Mouse (Mus musculus): ENCODE data around the gene Dstyk. TPM values are rescaled to one million over a fixed set of nuclear protein-coding genes. Genes with fewer than 3 reads are reported as not detected.

The Dstyk gene
- polyA plus RNA-seq, 1 experiment from 2014 or later = 16.6 TPM

DNA sequence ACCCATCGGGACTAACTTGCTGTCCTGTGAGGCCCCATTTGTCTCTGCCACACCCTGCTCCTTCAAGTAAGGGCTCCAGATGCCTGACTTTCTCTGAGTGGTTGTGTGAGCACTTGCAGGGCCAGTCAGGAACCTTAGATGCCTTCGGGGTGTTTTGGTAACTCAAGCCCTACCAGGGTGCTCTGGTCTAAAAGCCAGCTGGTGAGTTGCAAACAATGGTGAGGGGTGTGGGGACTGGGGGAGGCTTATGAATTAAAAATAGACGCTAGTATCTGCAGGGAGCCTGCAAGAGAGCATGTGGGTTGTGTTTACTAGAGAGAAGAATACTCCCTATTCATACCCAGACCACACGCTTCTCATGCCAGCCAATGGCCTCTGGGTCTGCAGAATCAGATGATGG is 42.1 kb upstream of the Dstyk start:
- no peak for ATAC-seq (ENCODE audit: low read depth)
- Histone ChIP-seq H3K9ac (ENCODE audit: low read length) (no peak overlapping the region), H3K4me3 (ENCODE audit: low read length) (no peak overlapping the region), H3K36me3 (ENCODE audit: control insufficient read depth, insufficient read depth, low read length) (no peaks in the 10 kb centered on the region), H3K9me3 (ENCODE audit: control insufficient read depth, low read length) (no peaks in the 10 kb centered on the region), H3K4me2 (ENCODE audit: low read depth, low read length) (no peak overlapping the region), H3K27ac (ENCODE audit: low read length) (peak overlapping the region; percentile 74), H3K4me1 (replicated peaks; ENCODE audit: control insufficient read depth, insufficient read depth, low read length) (peaks cover 58% of the 10 kb centered on the region), H3K27me3 (ENCODE audit: control insufficient read depth, insufficient read depth, low read depth, low read length) (no peaks in the 10 kb centered on the region)
- WGBS = 41% methylated on average over 4 of the region's 4 CpGs

- no peak overlapping the region for H3K4me2 ChIP-seq (ENCODE audit: low read depth, low read length)
- H3K27me3 ChIP-seq (ENCODE audit: control insufficient read depth, insufficient read depth, low read depth, low read length) = no peaks in the 10 kb centered on the region
- H3K9ac ChIP-seq (ENCODE audit: low read length) = no peak overlapping the region
- no peaks in the 10 kb centered on the region for H3K9me3 ChIP-seq (ENCODE audit: control insufficient read depth, low read length)
- H3K4me1 ChIP-seq (replicated peaks; ENCODE audit: control insufficient read depth, insufficient read depth, low read length) = peaks cover 46% of the 10 kb centered on the region
- 61% methylated on average over 8 of the region's 8 CpGs for WGBS
- no peak overlapping the region for H3K27ac ChIP-seq (ENCODE audit: low read length)
- H3K36me3 ChIP-seq (ENCODE audit: control insufficient read depth, insufficient read depth, low read length) = no peaks in the 10 kb centered on the region
- H3K4me3 ChIP-seq (ENCODE audit: low read length) = no peak overlapping the region
- no peak for ATAC-seq (ENCODE audit: low read depth)
Observed at GRCm38 (mm10) chr1:132376211-132377054, 40.9 kb upstream of the Dstyk start.

DNA sequence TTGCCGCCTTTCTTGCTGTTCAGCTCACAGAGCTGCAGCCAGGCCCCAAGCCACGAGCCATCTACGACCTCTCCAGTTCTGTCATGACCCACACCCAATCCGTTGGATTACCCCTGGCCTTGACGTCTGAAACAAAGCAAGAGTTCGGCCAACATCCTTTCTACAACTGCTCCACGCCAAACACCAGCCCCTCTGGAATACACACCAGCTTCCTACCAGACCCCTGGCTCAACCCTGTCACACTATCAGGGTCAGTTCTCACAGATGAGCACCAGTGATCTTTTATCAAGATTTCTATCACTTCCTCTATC is 40.3 kb upstream of the Dstyk start:
- H3K27me3 ChIP-seq (ENCODE audit: control insufficient read depth, insufficient read depth, low read depth, low read length) = no peaks in the 10 kb centered on the region
- H3K9me3 ChIP-seq (ENCODE audit: control insufficient read depth, low read length) = no peaks in the 10 kb centered on the region
- peaks cover 41% of the 10 kb centered on the region for H3K4me1 ChIP-seq (replicated peaks; ENCODE audit: control insufficient read depth, insufficient read depth, low read length)
- no peaks in the 10 kb centered on the region for H3K36me3 ChIP-seq (ENCODE audit: control insufficient read depth, insufficient read depth, low read length)
- H3K27ac ChIP-seq (ENCODE audit: low read length) = no peak overlapping the region
- ATAC-seq (ENCODE audit: low read depth) = no peak; the same call in 1 of the 2 replicates
- WGBS = 37% methylated on average over 7 of the region's 7 CpGs
- H3K4me2 ChIP-seq (ENCODE audit: low read depth, low read length) = no peak overlapping the region
- H3K4me3 ChIP-seq (ENCODE audit: low read length) = no peak overlapping the region
- H3K9ac ChIP-seq (ENCODE audit: low read length) = no peak overlapping the region

GRCm38 (mm10) chr1:132377811-132378210 is 39.5 kb upstream of the Dstyk start:
- no peak overlapping the region for H3K27ac ChIP-seq (ENCODE audit: low read length)
- WGBS = 81% methylated on average over 3 of the region's 3 CpGs
- no peak overlapping the region for H3K9ac ChIP-seq (ENCODE audit: low read length)

DNA sequence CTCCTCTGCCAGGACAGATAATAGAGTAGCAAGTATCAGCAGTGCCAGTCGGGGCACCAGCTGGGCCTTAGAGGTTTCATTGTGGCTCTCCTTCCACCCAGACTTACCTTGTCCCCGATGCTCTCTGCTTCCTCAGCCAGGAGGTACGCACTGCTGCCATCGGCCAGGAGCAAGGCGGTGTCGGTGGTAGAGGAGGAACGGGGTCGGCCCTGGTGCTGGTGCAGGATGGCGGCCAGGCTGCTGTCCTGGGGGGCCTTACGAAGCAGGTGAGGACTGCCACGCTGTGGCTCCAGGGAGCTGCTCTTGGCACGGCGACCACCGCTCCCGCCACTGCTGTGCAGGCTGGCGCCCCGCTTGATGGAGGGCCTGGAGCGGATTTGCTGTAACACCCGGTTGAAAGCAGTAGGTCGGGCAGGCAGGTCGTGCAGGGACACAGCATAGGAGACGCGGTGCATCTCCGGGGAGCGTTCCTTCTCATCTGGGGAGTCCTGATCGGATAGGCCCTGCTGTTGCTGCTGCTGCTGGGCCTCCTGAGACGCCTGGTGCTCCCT is 36.7 kb upstream of the Dstyk start:
- Histone ChIP-seq H3K36me3 (ENCODE audit: control insufficient read depth, insufficient read depth, low read length) (no peaks in the 10 kb centered on the region), H3K4me1 (replicated peaks; ENCODE audit: control insufficient read depth, insufficient read depth, low read length) (peaks cover 11% of the 10 kb centered on the region), H3K4me3 (ENCODE audit: low read length) (no peak overlapping the region), H3K27me3 (ENCODE audit: control insufficient read depth, insufficient read depth, low read depth, low read length) (no peaks in the 10 kb centered on the region), H3K9ac (ENCODE audit: low read length) (no peak overlapping the region), H3K4me2 (ENCODE audit: low read depth, low read length) (no peak overlapping the region), H3K27ac (ENCODE audit: low read length) (no peak overlapping the region), H3K9me3 (ENCODE audit: control insufficient read depth, low read length) (no peaks in the 10 kb centered on the region)
- ATAC-seq (ENCODE audit: low read depth) = no peak
- 80% methylated on average over 27 of the region's 27 CpGs for WGBS

More at GRCm38 (mm10) chr1:132377811-132378210, 39.5 kb upstream of the Dstyk start:
- Histone ChIP-seq H3K4me2 (ENCODE audit: low read depth, low read length) (no peak overlapping the region), H3K27me3 (ENCODE audit: control insufficient read depth, insufficient read depth, low read depth, low read length) (no peaks in the 10 kb centered on the region), H3K4me1 (replicated peaks; ENCODE audit: control insufficient read depth, insufficient read depth, low read length) (peaks cover 34% of the 10 kb centered on the region), H3K36me3 (ENCODE audit: control insufficient read depth, insufficient read depth, low read length) (no peaks in the 10 kb centered on the region), H3K4me3 (ENCODE audit: low read length) (no peak overlapping the region), H3K9me3 (ENCODE audit: control insufficient read depth, low read length) (no peaks in the 10 kb centered on the region)
- ATAC-seq (ENCODE audit: low read depth) = no peak

DNA sequence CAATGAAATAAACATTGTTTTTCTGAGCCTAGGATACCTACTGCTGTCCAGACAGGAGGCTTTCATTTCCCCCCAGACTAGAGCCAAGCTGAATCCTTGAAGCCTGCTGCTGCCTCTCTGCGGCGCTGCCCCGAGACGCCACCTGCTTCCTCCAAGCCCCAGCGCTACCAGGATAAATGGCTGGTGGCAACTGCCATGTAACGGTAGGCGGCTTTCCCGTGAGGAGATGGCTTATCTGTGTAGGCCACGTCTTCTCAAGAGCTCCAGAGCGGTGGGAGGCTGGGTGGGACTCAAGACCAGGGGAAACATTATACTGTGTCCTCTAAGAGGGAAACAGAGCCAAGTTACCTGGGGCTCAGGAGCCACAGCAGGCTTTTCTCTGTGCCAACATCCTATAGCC is 35.4 kb upstream of the Dstyk start:
- no peak for ATAC-seq (ENCODE audit: low read depth)
- no peak overlapping the region for H3K4me2 ChIP-seq (ENCODE audit: low read depth, low read length)
- WGBS = 54% methylated on average over 10 of the region's 10 CpGs

DNA sequence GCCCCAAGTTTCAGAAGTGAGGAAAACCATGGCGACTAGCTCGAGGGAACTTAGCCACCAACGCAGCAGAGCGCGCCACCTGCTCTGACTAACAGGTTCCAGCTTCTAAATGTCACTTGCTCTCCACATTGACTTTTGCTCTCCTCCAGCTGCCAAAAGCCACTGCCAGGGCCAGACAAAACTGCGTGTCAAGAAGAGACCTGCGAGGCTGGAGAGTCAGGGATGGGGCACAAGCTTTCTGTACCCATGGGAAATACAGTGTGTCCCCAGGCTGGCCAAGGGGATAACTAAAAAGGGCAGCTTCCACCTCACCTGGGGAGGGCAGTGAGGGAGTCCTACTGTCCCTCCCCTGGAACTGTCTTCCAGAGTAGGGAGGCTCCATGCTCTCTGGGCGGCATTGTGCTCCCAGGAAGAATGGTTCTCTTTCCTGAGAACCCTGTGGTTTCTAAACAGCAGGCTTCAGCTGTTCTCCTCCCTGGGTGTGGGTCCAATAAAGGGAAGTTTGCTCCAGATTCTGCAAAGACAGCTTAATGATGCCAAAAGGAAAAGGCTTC is 33.3 kb upstream of the Dstyk start:
- WGBS = 86% methylated on average over 8 of the region's 8 CpGs
- ATAC-seq (ENCODE audit: low read depth) = no peak
- H3K36me3 ChIP-seq (ENCODE audit: control insufficient read depth, insufficient read depth, low read length) = no peaks in the 10 kb centered on the region

More for the DNA sequence above, 35.4 kb upstream of the Dstyk start:
- Histone ChIP-seq H3K27ac (ENCODE audit: low read length) (no peak overlapping the region), H3K4me1 (replicated peaks; ENCODE audit: control insufficient read depth, insufficient read depth, low read length) (peaks cover 12% of the 10 kb centered on the region; the same call in 1 of the 2 replicates), H3K4me3 (ENCODE audit: low read length) (no peak overlapping the region), H3K9me3 (ENCODE audit: control insufficient read depth, low read length) (no peaks in the 10 kb centered on the region), H3K36me3 (ENCODE audit: control insufficient read depth, insufficient read depth, low read length) (no peaks in the 10 kb centered on the region), H3K27me3 (ENCODE audit: control insufficient read depth, insufficient read depth, low read depth, low read length) (no peaks in the 10 kb centered on the region), H3K9ac (ENCODE audit: low read length) (no peak overlapping the region)

DNA sequence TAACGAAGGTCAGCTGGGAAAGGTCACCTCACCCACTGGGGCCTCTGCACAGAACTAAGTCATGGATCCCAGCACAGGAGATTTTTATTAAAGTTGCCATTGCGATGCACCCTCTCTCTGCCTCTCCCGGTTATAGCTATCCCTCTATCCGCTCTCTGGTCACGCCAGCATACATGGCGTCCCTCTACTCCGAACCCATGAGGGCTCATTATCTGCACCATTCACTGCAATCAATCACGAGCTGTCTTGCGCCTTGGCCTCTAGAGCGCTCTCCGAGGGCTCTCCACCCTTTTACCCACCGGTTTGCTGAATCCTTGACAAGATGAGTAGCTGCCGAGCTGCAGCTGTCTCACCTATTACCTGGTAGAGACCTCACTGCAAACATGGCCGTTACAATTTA is 32.1 kb upstream of the Dstyk start:
- no peak for ATAC-seq (ENCODE audit: low read depth)
- no peak overlapping the region for H3K9ac ChIP-seq (ENCODE audit: low read length)
- H3K4me2 ChIP-seq (ENCODE audit: low read depth, low read length) = no peak overlapping the region
- 56% methylated on average over 14 of the region's 14 CpGs for WGBS
- H3K4me3 ChIP-seq (ENCODE audit: low read length) = no peak overlapping the region
- H3K4me1 ChIP-seq (replicated peaks; ENCODE audit: control insufficient read depth, insufficient read depth, low read length) = peaks cover 34% of the 10 kb centered on the region
- H3K36me3 ChIP-seq (ENCODE audit: control insufficient read depth, insufficient read depth, low read length) = no peaks in the 10 kb centered on the region
- H3K27ac ChIP-seq (ENCODE audit: low read length) = no peak overlapping the region
- H3K9me3 ChIP-seq (ENCODE audit: control insufficient read depth, low read length) = no peaks in the 10 kb centered on the region
- no peaks in the 10 kb centered on the region for H3K27me3 ChIP-seq (ENCODE audit: control insufficient read depth, insufficient read depth, low read depth, low read length)

More for the DNA sequence above, 33.3 kb upstream of the Dstyk start:
- Histone ChIP-seq H3K27me3 (ENCODE audit: control insufficient read depth, insufficient read depth, low read depth, low read length) (no peaks in the 10 kb centered on the region), H3K9ac (ENCODE audit: low read length) (no peak overlapping the region), H3K4me1 (replicated peaks; ENCODE audit: control insufficient read depth, insufficient read depth, low read length) (peaks cover 23% of the 10 kb centered on the region), H3K4me3 (ENCODE audit: low read length) (no peak overlapping the region), H3K27ac (ENCODE audit: low read length) (no peak overlapping the region), H3K4me2 (ENCODE audit: low read depth, low read length) (no peak overlapping the region), H3K9me3 (ENCODE audit: control insufficient read depth, low read length) (no peaks in the 10 kb centered on the region)

DNA sequence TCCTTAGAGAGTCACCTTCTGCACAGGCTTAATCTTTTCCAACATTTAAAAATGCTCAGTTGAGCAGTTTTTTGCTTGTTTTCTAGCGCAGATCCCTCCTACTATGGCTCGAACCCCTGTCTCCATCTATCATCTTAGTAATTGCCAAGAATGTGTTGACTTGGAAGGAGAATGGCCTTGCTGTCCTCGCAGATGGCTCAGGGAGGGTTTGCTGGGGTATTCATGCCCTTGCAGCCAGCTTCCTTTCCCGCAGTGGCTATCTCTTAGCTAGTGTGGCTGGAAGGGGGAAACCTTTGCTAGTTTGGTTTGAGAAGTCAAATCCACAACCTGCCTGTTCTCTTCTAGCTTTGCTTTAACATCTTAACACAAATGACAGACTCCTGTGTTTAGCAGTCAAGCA is 31.6 kb upstream of the Dstyk start:
- Histone ChIP-seq H3K9ac (ENCODE audit: low read length) (no peak overlapping the region), H3K27ac (ENCODE audit: low read length) (no peak overlapping the region), H3K4me1 (replicated peaks; ENCODE audit: control insufficient read depth, insufficient read depth, low read length) (peaks cover 35% of the 10 kb centered on the region), H3K4me2 (ENCODE audit: low read depth, low read length) (no peak overlapping the region), H3K36me3 (ENCODE audit: control insufficient read depth, insufficient read depth, low read length) (no peaks in the 10 kb centered on the region), H3K4me3 (ENCODE audit: low read length) (no peak overlapping the region), H3K9me3 (ENCODE audit: control insufficient read depth, low read length) (no peaks in the 10 kb centered on the region), H3K27me3 (ENCODE audit: control insufficient read depth, insufficient read depth, low read depth, low read length) (no peaks in the 10 kb centered on the region)
- ATAC-seq (ENCODE audit: low read depth) = no peak
- 51% methylated on average over 4 of the region's 4 CpGs for WGBS
